Mouse (Mus musculus) left cerebral cortex, postnatal 14 days (tissue): ENCODE results near the gene Hnrnpll. TPM values are rescaled to one million over a fixed set of nuclear protein-coding genes. Genes with fewer than 3 reads are reported as not detected.
"Not testable (repeated sequence)": the region's sequence is repeated elsewhere in the genome, so short reads cannot be mapped to it uniquely, and the experiment has no call there.

Experiments
- DNase-seq, 2 experiments: peaks; one replicate each; pipeline ENCODE4 v3.0.0; 2021 to 2022; ENCODE audit warnings: low spot score in 2 of 2, mixed read lengths in 1 of 2
- intact Hi-C: fragments of 180-260 bp; cut with DNase I; formaldehyde crosslinking; loops from one replicate; pipeline ENCODE4 v1.15.1; 2025
- total RNA-seq, 2 experiments: library from RNA; stranded (reverse); gene quantifications; 2 replicates each; pipeline ENCODE4 v1.2.3; 2021

Hnrnpll gene
- total RNA-seq, 2 experiments from 2014 or later: 59.4 to 60.9 TPM

GRCm38 (mm10) chr17:80060828-80061782 lies 1.0 kb downstream of the Hnrnpll start:
- peak; percentile 34 to 53 for DNase-seq
- intact Hi-C loops: loop anchor here (5.0 kb wide), 1 partner anchor 106 kb away; no protein-coding TSS in a partner anchor

GRCm38 (mm10) chr17:80060151-80060550 lies 2.0 kb downstream of the Hnrnpll start:
- no peak for DNase-seq
- intact Hi-C loops: loop anchor here (5.0 kb wide), 1 partner anchor 107 kb away; no protein-coding TSS in a partner anchor

- DNase-seq: no peak
- intact Hi-C loops: loop anchor here (5.0 kb wide), 1 partner anchor 108 kb away; no protein-coding TSS in a partner anchor
Measured at GRCm38 (mm10) chr17:80059731-80060130, 2.4 kb downstream of the Hnrnpll start.

GRCm38 (mm10) chr17:80058501-80058900 lies 3.6 kb downstream of the Hnrnpll start:
- DNase-seq: no peak
- intact Hi-C loops: no loop called here

- intact Hi-C loops: no loop called here
- no peak for DNase-seq
Measured at GRCm38 (mm10) chr17:80053931-80054734, 8.0 kb downstream of the Hnrnpll start.

- no peak for DNase-seq
- intact Hi-C loops: no loop called here
Measured at GRCm38 (mm10) chr17:80051682-80052081, 10.5 kb downstream of the Hnrnpll start.

- intact Hi-C loops, DNase-seq: not testable (repeated sequence)
Measured at GRCm38 (mm10) chr17:80049300-80049699, 12.8 kb downstream of the Hnrnpll start.

GRCm38 (mm10) chr17:80048230-80048629 lies 13.9 kb downstream of the Hnrnpll start:
- peak; percentile 77 to 81 for DNase-seq
- intact Hi-C loops: loop anchor here (1.0 kb wide), 1 partner anchor 132 kb away; no protein-coding TSS in a partner anchor

- intact Hi-C loops: no loop called here
- no peak for DNase-seq
Measured at GRCm38 (mm10) chr17:80041739-80042138, 20.4 kb downstream of the Hnrnpll start.

GRCm38 (mm10) chr17:80028675-80029074 lies 33.5 kb downstream of the Hnrnpll start:
- DNase-seq: no peak
- intact Hi-C loops: no loop called here

GRCm38 (mm10) chr17:80026189-80026936 lies 35.8 kb downstream of the Hnrnpll start:
- no peak for DNase-seq
- intact Hi-C loops: no loop called here

GRCm38 (mm10) chr17:80022090-80022489 lies 40.0 kb downstream of the Hnrnpll start:
- intact Hi-C loops: no loop called here
- DNase-seq: no peak

- no peak for DNase-seq
- intact Hi-C loops: no loop called here
Measured at GRCm38 (mm10) chr17:80020495-80020894, 41.6 kb downstream of the Hnrnpll start.

GRCm38 (mm10) chr17:80018976-80019541 lies 43.1 kb downstream of the Hnrnpll start:
- intact Hi-C loops: loop anchor here (5.0 kb wide), 1 partner anchor 163 kb away; no protein-coding TSS in a partner anchor
- no peak for DNase-seq

- intact Hi-C loops: loop anchor here (5.0 kb wide), 1 partner anchor 164 kb away; no protein-coding TSS in a partner anchor
- no peak for DNase-seq
Measured at GRCm38 (mm10) chr17:80018239-80018975, 43.7 kb downstream of the Hnrnpll start.

- peak; percentile 72 to 73 for DNase-seq
- intact Hi-C loops: loop anchor here (5.0 kb wide), 1 partner anchor 165 kb away; no protein-coding TSS in a partner anchor
Measured at GRCm38 (mm10) chr17:80017389-80017788, 44.7 kb downstream of the Hnrnpll start.

- not testable (repeated sequence) for DNase-seq
- intact Hi-C loops: loop anchor here (5.0 kb wide), 1 partner anchor 166 kb away; no protein-coding TSS in a partner anchor
Measured at GRCm38 (mm10) chr17:80016400-80016799, 45.7 kb downstream of the Hnrnpll start.

GRCm38 (mm10) chr17:80014361-80014809 lies 47.7 kb downstream of the Hnrnpll start:
- DNase-seq: no peak
- intact Hi-C loops: no loop called here
